Mouse (Mus musculus) heart, embryonic 13.5 days (tissue): ENCODE measurements around the gene Edem2. TPM values are rescaled to one million over a fixed set of nuclear protein-coding genes. Genes with fewer than 3 reads are reported as not detected.

ENCODE experiments used
- ATAC-seq: fragments of 200-750 bp; cut with Nextera tagmentation; 2 replicates; pipeline ENCODE4 v1.8.0; 2017; ENCODE audit warnings: moderate TSS enrichment; ENCODE audit not compliant: insufficient number of reproducible peaks, low FRiP score, low TSS enrichment; ENCODE audit errors: extremely low read depth
- H3K27ac ChIP-seq: fragments of 300-500 bp; sonication (generic); replicated peaks from 2 replicates; pipeline ENCODE4 v1.5.1; 2015; ENCODE audit warnings: moderate library complexity, mild to moderate bottlenecking, inconsistent platforms
- H3K27me3 ChIP-seq: fragments of 300-500 bp; sonication (generic); replicated peaks from 2 replicates; pipeline ENCODE4 v1.6.1; 2015; ENCODE audit warnings: mild to moderate bottlenecking, inconsistent platforms
- H3K36me3 ChIP-seq: fragments of 300-500 bp; sonication (generic); 2 replicates; pipeline ENCODE4 v1.6.1; 2015; ENCODE audit warnings: mild to moderate bottlenecking, inconsistent platforms
- H3K4me1 ChIP-seq: fragments of 300-500 bp; sonication (generic); 2 replicates; pipeline ENCODE4 v1.6.1; 2015; ENCODE audit warnings: inconsistent platforms
- H3K4me2 ChIP-seq: fragments of 300-500 bp; sonication (generic); 2 replicates; pipeline ENCODE4 v1.6.1; 2015; ENCODE audit warnings: inconsistent platforms, mild to moderate bottlenecking, moderate library complexity
- H3K4me3 ChIP-seq: fragments of 300-500 bp; sonication (generic); 2 replicates; pipeline ENCODE4 v1.5.1; 2015; ENCODE audit warnings: moderate library complexity, mild to moderate bottlenecking, inconsistent platforms
- H3K9ac ChIP-seq: fragments of 300-500 bp; sonication (generic); 2 replicates; pipeline ENCODE4 v1.6.1; 2015; ENCODE audit warnings: inconsistent platforms, mild to moderate bottlenecking, moderate library complexity
- H3K9me3 ChIP-seq: fragments of 300-500 bp; sonication (generic); 2 replicates; pipeline ENCODE4 v1.6.1; 2016; ENCODE audit warnings: inconsistent platforms
- WGBS: fragments of 180-500 bp; shearing (Covaris S2); methylation state at CpG from one replicate; pipeline ENCODE4 v1.1.7; 2015; ENCODE audit warnings: mixed read lengths; 5-methylcytosine and 5-hydroxymethylcytosine counted together
- polyA plus RNA-seq: library from polyadenylated mRNA; unstranded; fragments of >200 nt; fragmentation: Nextera tagmentation; extraction: Ambion mirVana; gene quantifications from 2 replicates; pipeline ENCODE4 v1.2.1, GENCODE M21; 2015

Gene Edem2
- polyA plus RNA-seq, 1 experiment from 2014 or later: 23.1 TPM

- Histone ChIP-seq H3K4me1 (no peaks in the 10 kb centered on the region), H3K9ac (no peak overlapping the region), H3K4me3 (no peak overlapping the region), H3K4me2 (no peak overlapping the region), H3K27me3 (no peaks in the 10 kb centered on the region), H3K36me3 (peaks cover 93% of the 10 kb centered on the region), H3K9me3 (no peaks in the 10 kb centered on the region), H3K27ac (no peak overlapping the region)
- ATAC-seq: no peak
- WGBS: 81% methylated on average over 6 of the region's 6 CpGs
Observed at GRCm38 (mm10) chr2:155663910-155664460, 65.3 kb downstream of the Edem2 start.

GRCm38 (mm10) chr2:155663097-155663496 lies 66.2 kb downstream of the Edem2 start:
- no peaks in the 10 kb centered on the region for H3K4me1 ChIP-seq
- no peak overlapping the region for H3K4me3 ChIP-seq
- H3K27ac ChIP-seq: no peak overlapping the region
- no peaks in the 10 kb centered on the region for H3K9me3 ChIP-seq
- 18% methylated on average over 5 of the region's 5 CpGs for WGBS
- H3K9ac ChIP-seq: no peak overlapping the region
- H3K36me3 ChIP-seq: peaks cover 93% of the 10 kb centered on the region
- no peak overlapping the region for H3K4me2 ChIP-seq
- ATAC-seq: no peak
- no peaks in the 10 kb centered on the region for H3K27me3 ChIP-seq

- Histone ChIP-seq H3K9me3 (no peaks in the 10 kb centered on the region), H3K27me3 (no peaks in the 10 kb centered on the region), H3K9ac (no peak overlapping the region), H3K36me3 (peaks cover 93% of the 10 kb centered on the region), H3K4me2 (no peak overlapping the region), H3K4me3 (no peak overlapping the region), H3K27ac (no peak overlapping the region), H3K4me1 (no peaks in the 10 kb centered on the region)
- no peak for ATAC-seq
- WGBS: 90% methylated on average over 5 of the region's 5 CpGs
Observed at GRCm38 (mm10) chr2:155662390-155662789, 66.9 kb downstream of the Edem2 start.

GRCm38 (mm10) chr2:155655759-155656372 lies 73.4 kb downstream of the Edem2 start:
- no peaks in the 10 kb centered on the region for H3K9me3 ChIP-seq
- WGBS: 90% methylated on average over 6 of the region's 6 CpGs
- H3K27me3 ChIP-seq: no peaks in the 10 kb centered on the region
- H3K4me1 ChIP-seq: no peaks in the 10 kb centered on the region
- no peak overlapping the region for H3K9ac ChIP-seq
- no peak overlapping the region for H3K27ac ChIP-seq
- no peak overlapping the region for H3K4me2 ChIP-seq
- peaks cover 94% of the 10 kb centered on the region for H3K36me3 ChIP-seq
- H3K4me3 ChIP-seq: no peak overlapping the region
- no peak for ATAC-seq

GRCm38 (mm10) chr2:155652618-155653017 lies 76.7 kb downstream of the Edem2 start:
- no peaks in the 10 kb centered on the region for H3K4me1 ChIP-seq
- peaks cover 97% of the 10 kb centered on the region for H3K36me3 ChIP-seq
- 90% methylated on average over 5 of the region's 5 CpGs for WGBS
- H3K27ac ChIP-seq: no peak overlapping the region
- no peak for ATAC-seq
- no peak overlapping the region for H3K4me3 ChIP-seq
- H3K9me3 ChIP-seq: no peaks in the 10 kb centered on the region
- no peaks in the 10 kb centered on the region for H3K27me3 ChIP-seq
- H3K4me2 ChIP-seq: no peak overlapping the region
- no peak overlapping the region for H3K9ac ChIP-seq

Other genes starting within 250 kb of the Edem2 start
- gene Acss2, start 211.5 kb downstream of the Edem2 start, polyA plus RNA-seq: 13.1 and 14.4 TPM in 2 replicates
- gene Ggt7, start 211.2 kb downstream of the Edem2 start, polyA plus RNA-seq: 2.0 and 3.1 TPM in 2 replicates
- gene Gss, start 136.7 kb downstream of the Edem2 start, polyA plus RNA-seq: 24.2 and 25.6 TPM in 2 replicates
- gene Myh7b, start 118.3 kb downstream of the Edem2 start, polyA plus RNA-seq: 17.7 and 21.2 TPM in 2 replicates
- 87.0 and 93.9 TPM in 2 replicates for gene Trpc4ap, start 37.1 kb downstream of the Edem2 start, polyA plus RNA-seq
- gene Gm17581, start 6.4 kb upstream of the Edem2 start, polyA plus RNA-seq: not detected in 2 replicates
- gene Procr, start 21.6 kb upstream of the Edem2 start, polyA plus RNA-seq: 9.0 and 9.1 TPM in 2 replicates
- gene Mmp24, start 45.9 kb upstream of the Edem2 start, polyA plus RNA-seq: 0.04 TPM in 1 of 2 replicates, not detected in the other
- gene BC029722, start 90.0 kb upstream of the Edem2 start, polyA plus RNA-seq: 10.8 and 12.0 TPM in 2 replicates
- 127 and 152 TPM in 2 replicates for gene Eif6, start 97.5 kb upstream of the Edem2 start, polyA plus RNA-seq
- 0.06 and 0.09 TPM in 2 replicates for gene Fam83c, start 105.4 kb upstream of the Edem2 start, polyA plus RNA-seq
- gene Uqcc1, start 200.8 kb upstream of the Edem2 start, polyA plus RNA-seq: 99.7 and 108 TPM in 2 replicates
- not detected in 2 replicates for gene Gm15557, start 211.3 kb upstream of the Edem2 start, polyA plus RNA-seq
- 0.37 and 0.64 TPM in 2 replicates for gene Gdf5, start 215.9 kb upstream of the Edem2 start, polyA plus RNA-seq
- gene Cep250, start 227.0 kb upstream of the Edem2 start, polyA plus RNA-seq: 9.4 and 9.6 TPM in 2 replicates